ENCODE assay signal across 17 mouse cellular contexts in genomic region chr13:111394904-111395303, GRCm38 (mm10).
A peak's percentile ranks its signal among the peaks of the same experiment; 100 is the strongest.
DNase-seq lines count a peak whose midpoint lies in the region; ATAC-seq and TF ChIP-seq lines count a peak whose summit lies in the region.
"Had no signal": no experiment of that assay in that cellular context is flagged by ENCODE, and none has a peak within 500 bp of the region (broad histone marks: within the 10 kb centered on the region; RNA-seq: fewer than 3 reads in every experiment).

No protein-coding gene starts in this region.

- TF ChIP-seq CTCF in lung, postnatal 0 days (IDR thresholded peaks at IDR 0.05) = no peak

- no peak for DNase-seq in kidney, postnatal 25 days
- DNase-seq in lung, postnatal 0 days (ENCODE audit: low spot score) = peak; percentile 60
- DNase-seq in lung, postnatal 25 days (ENCODE audit: low spot score) = no peak
- DNase-seq: adrenal gland, postnatal 10 days; B cell, adult 2 months; gastrocnemius, postnatal 25 days; kidney, postnatal 10 days had no signal

- no peak overlapping the region for H3K9ac ChIP-seq in kidney, embryonic 15.5 days
- H3K9ac ChIP-seq in lung, postnatal 0 days (replicated peaks; ENCODE audit: low read depth) = no peak overlapping the region
- no peak overlapping the region for H3K9ac ChIP-seq in intestine, embryonic 15.5 days
- H3K9ac ChIP-seq in stomach, embryonic 16.5 days (ENCODE audit: low read length) = no peak overlapping the region
- H3K9ac ChIP-seq in hindbrain, embryonic 16.5 days (ENCODE audit: low read depth, low read length) = no peak overlapping the region
- H3K9ac ChIP-seq: embryonic facial prominence, embryonic 15.5 days; limb, embryonic 12.5 days; liver, embryonic 14.5 days had no signal

- no peaks in the 10 kb centered on the region for H3K27me3 ChIP-seq in kidney, embryonic 15.5 days
- H3K27me3 ChIP-seq in lung, postnatal 0 days (replicated peaks; ENCODE audit: insufficient read depth, low read length) = no peaks in the 10 kb centered on the region
- no peaks in the 10 kb centered on the region for H3K27me3 ChIP-seq in intestine, embryonic 15.5 days (replicated peaks)
- H3K27me3 ChIP-seq in stomach, embryonic 16.5 days (ENCODE audit: control insufficient read depth, insufficient read depth, low read length) = no peaks in the 10 kb centered on the region
- H3K27me3 ChIP-seq in hindbrain, embryonic 16.5 days (replicated peaks; ENCODE audit: control insufficient read depth, insufficient read depth, low read length) = no peaks in the 10 kb centered on the region
- H3K27me3 ChIP-seq: embryonic facial prominence, embryonic 15.5 days had no signal

- H3K4me3 ChIP-seq in kidney, embryonic 15.5 days (replicated peaks) = no peak overlapping the region
- H3K4me3 ChIP-seq in lung, postnatal 0 days (ENCODE audit: low read depth, low read length) = no peak overlapping the region
- no peak overlapping the region for H3K4me3 ChIP-seq in intestine, embryonic 15.5 days (replicated peaks)
- no peak overlapping the region for H3K4me3 ChIP-seq in stomach, embryonic 16.5 days (replicated peaks; ENCODE audit: low read length)
- no peak overlapping the region for H3K4me3 ChIP-seq in hindbrain, embryonic 16.5 days (ENCODE audit: low read length)
- H3K4me3 ChIP-seq: embryonic facial prominence, embryonic 15.5 days; forebrain, embryonic 10.5 days; limb, embryonic 12.5 days had no signal

- 51% methylated on average over 4 of the region's 4 CpGs for WGBS in kidney, embryonic 15.5 days
- 30% methylated on average over 4 of the region's 4 CpGs for WGBS in lung, postnatal 0 days
- WGBS in intestine, embryonic 15.5 days = 42% methylated on average over 4 of the region's 4 CpGs
- WGBS in stomach, embryonic 16.5 days = 39% methylated on average over 4 of the region's 4 CpGs
- WGBS in hindbrain, embryonic 16.5 days = 75% methylated on average over 4 of the region's 4 CpGs

- peaks cover 17% of the 10 kb centered on the region for H3K4me1 ChIP-seq in kidney, embryonic 15.5 days
- H3K4me1 ChIP-seq in lung, postnatal 0 days (ENCODE audit: insufficient read depth, low read depth, low read length) = peaks cover 17% of the 10 kb centered on the region
- peaks cover 10% of the 10 kb centered on the region for H3K4me1 ChIP-seq in intestine, embryonic 15.5 days (replicated peaks)
- H3K4me1 ChIP-seq in stomach, embryonic 16.5 days (ENCODE audit: control insufficient read depth, insufficient read depth, low read length) = peaks cover 17% of the 10 kb centered on the region
- H3K4me1 ChIP-seq in hindbrain, embryonic 16.5 days (ENCODE audit: control insufficient read depth, insufficient read depth, low read depth, low read length) = no peaks in the 10 kb centered on the region
- H3K4me1 ChIP-seq: embryonic facial prominence, embryonic 15.5 days had no signal

- ATAC-seq in kidney, embryonic 15.5 days (replicated peaks; ENCODE audit: low FRiP score) = no peak
- ATAC-seq in lung, postnatal 0 days = peak; percentile 6; the same call in 1 of the 2 replicates
- peak; percentile 43; the same call in 1 of the 2 replicates for ATAC-seq in intestine, embryonic 15.5 days
- no peak for ATAC-seq in stomach, embryonic 16.5 days (ENCODE audit: insufficient read depth, low FRiP score)
- no peak for ATAC-seq in hindbrain, embryonic 16.5 days
- ATAC-seq: inflammation-experienced regulatory T-cells, adult 6 months; midbrain, embryonic 16.5 days had no signal

- no peaks in the 10 kb centered on the region for H3K9me3 ChIP-seq in kidney, embryonic 15.5 days (replicated peaks)
- H3K9me3 ChIP-seq in lung, postnatal 0 days (ENCODE audit: low read length) = no peaks in the 10 kb centered on the region
- no peaks in the 10 kb centered on the region for H3K9me3 ChIP-seq in intestine, embryonic 15.5 days
- H3K9me3 ChIP-seq in stomach, embryonic 16.5 days (replicated peaks; ENCODE audit: control insufficient read depth, low read length) = no peaks in the 10 kb centered on the region
- no peaks in the 10 kb centered on the region for H3K9me3 ChIP-seq in hindbrain, embryonic 16.5 days (ENCODE audit: control insufficient read depth, low read length)
- H3K9me3 ChIP-seq: embryonic facial prominence, embryonic 15.5 days; forebrain, embryonic 10.5 days; limb, embryonic 12.5 days had no signal

- TF ChIP-seq EP300 in lung, postnatal 0 days (IDR thresholded peaks at IDR 0.05) = peak; percentile 79

- no peaks in the 10 kb centered on the region for H3K36me3 ChIP-seq in kidney, embryonic 15.5 days
- no peaks in the 10 kb centered on the region for H3K36me3 ChIP-seq in lung, postnatal 0 days (ENCODE audit: insufficient read depth, low read length)
- no peaks in the 10 kb centered on the region for H3K36me3 ChIP-seq in intestine, embryonic 15.5 days
- H3K36me3 ChIP-seq in stomach, embryonic 16.5 days (ENCODE audit: control insufficient read depth, insufficient read depth, low read length) = no peaks in the 10 kb centered on the region
- no peaks in the 10 kb centered on the region for H3K36me3 ChIP-seq in hindbrain, embryonic 16.5 days (ENCODE audit: control insufficient read depth, insufficient read depth, low read length)
- H3K36me3 ChIP-seq: embryonic facial prominence, embryonic 15.5 days; forebrain, embryonic 10.5 days; limb, embryonic 12.5 days had no signal

- no peak overlapping the region for H3K4me2 ChIP-seq in kidney, embryonic 15.5 days
- H3K4me2 ChIP-seq in lung, postnatal 0 days (replicated peaks; ENCODE audit: low read depth, low read length) = no peak overlapping the region
- no peak overlapping the region for H3K4me2 ChIP-seq in intestine, embryonic 15.5 days (replicated peaks)
- no peak overlapping the region for H3K4me2 ChIP-seq in stomach, embryonic 16.5 days (ENCODE audit: low read depth, low read length)
- H3K4me2 ChIP-seq in hindbrain, embryonic 16.5 days (ENCODE audit: low read length) = no peak overlapping the region
- H3K4me2 ChIP-seq: embryonic facial prominence, embryonic 15.5 days; limb, embryonic 12.5 days had no signal

- 0 out of 2 replicates have a peak overlapping the region, but pooled peaks have one; percentile 42 for H3K27ac ChIP-seq in kidney, embryonic 15.5 days
- H3K27ac ChIP-seq in lung, postnatal 0 days (ENCODE audit: low read length) = no peak overlapping the region
- peak overlapping the region; percentile 58; the same call in 1 of the 2 replicates for H3K27ac ChIP-seq in intestine, embryonic 15.5 days
- peak overlapping the region; percentile 25 for H3K27ac ChIP-seq in stomach, embryonic 16.5 days (ENCODE audit: low read length)
- H3K27ac ChIP-seq in hindbrain, embryonic 16.5 days (ENCODE audit: low read depth, low read length) = no peak overlapping the region
- H3K27ac ChIP-seq: embryonic facial prominence, embryonic 15.5 days; forebrain, embryonic 10.5 days; limb, embryonic 12.5 days; liver, embryonic 14.5 days had no signal

Comparison
In these comparisons a context has a peak if more than half of its experiments do, and no peak if none do; other contexts are left out.
1. ATAC-seq: peak in lung, postnatal 0 days (single experiment) and intestine, embryonic 15.5 days (single experiment); none in kidney, embryonic 15.5 days (single experiment), stomach, embryonic 16.5 days (single experiment) and hindbrain, embryonic 16.5 days (single experiment).
2. H3K27ac ChIP-seq: peak in kidney, embryonic 15.5 days (single experiment), intestine, embryonic 15.5 days (single experiment) and stomach, embryonic 16.5 days (single experiment); none in lung, postnatal 0 days (single experiment) and hindbrain, embryonic 16.5 days (single experiment).